7 mouse cellular contexts compared by ENCODE assay signal in genomic region chr10:80843931-80844547, GRCm38 (mm10). TPM values are rescaled to one million over a fixed set of nuclear protein-coding genes. Genes with fewer than 3 reads are reported as not detected.
DNase-seq lines count a peak whose midpoint lies in the region; ATAC-seq and TF ChIP-seq lines count a peak whose summit lies in the region.

Lingo3 (minus strand) TSS chr10:80844039.

- peak within 1 kb of the TSS; percentile 82 for H3K4me3 ChIP-seq in megakaryocyte, embryonic 14.5 days (replicated peaks)
- H3K4me3 ChIP-seq in heart, embryonic 14.5 days (ENCODE audit: control insufficient read depth in 1 of 2, insufficient read depth in 1 of 2, low read depth in 1 of 2, low read length in 2 of 2) = peak within 1 kb of the TSS; percentile 27 to 47
- peak within 1 kb of the TSS; percentile 49 for H3K4me3 ChIP-seq in olfactory bulb, adult 2 months (ENCODE audit: insufficient read depth, low read depth, low read length)

- no peak for ATAC-seq in megakaryocyte, adult 5-6 weeks (ENCODE audit: poor library complexity, severe bottlenecking)
- no peak for ATAC-seq in heart, embryonic 14.5 days (ENCODE audit: insufficient number of reproducible peaks, insufficient read depth, low FRiP score, low read depth)
- ATAC-seq in activated CD4-positive, CD25-positive, alpha-beta regulatory T cell, adult 4 months = no peak

- H3K4me2 ChIP-seq in heart, embryonic 14.5 days (ENCODE audit: low read length) = peak within 1 kb of the TSS; percentile 81

- no peak within 1 kb of the TSS for H3K27ac ChIP-seq in heart, embryonic 14.5 days (replicated peaks in 1 of 2; ENCODE audit: control insufficient read depth in 1 of 2, insufficient read depth in 1 of 2, low read depth in 2 of 2, low read length in 2 of 2)
- H3K27ac ChIP-seq in olfactory bulb, adult 2 months (ENCODE audit: insufficient read depth, low read depth, low read length) = no peak within 1 kb of the TSS

- H3K27me3 ChIP-seq in megakaryocyte, embryonic 14.5 days (replicated peaks) = peaks cover 78% of the 10 kb centered on the region
- peaks cover 41% of the 10 kb centered on the region for H3K27me3 ChIP-seq in heart, embryonic 14.5 days (ENCODE audit: control insufficient read depth, insufficient read depth, low read length)

- TF ChIP-seq CTCF in olfactory bulb, adult 2 months (IDR thresholded peaks at IDR 0.05; ENCODE audit: insufficient read depth, low read depth, low read length) = no peak

- no peaks in the 10 kb centered on the region for H3K9me3 ChIP-seq in megakaryocyte, embryonic 14.5 days
- H3K9me3 ChIP-seq in heart, embryonic 14.5 days (ENCODE audit: control insufficient read depth, low read length) = no peaks in the 10 kb centered on the region

- intact Hi-C loops in left cerebral cortex, postnatal 25 days (cut with DNase I) = no loop called here

- peaks cover 31% of the 10 kb centered on the region for H3K4me1 ChIP-seq in megakaryocyte, embryonic 14.5 days
- peaks cover 0 to 9% of the 10 kb centered on the region in 2 experiments; a peak in 2 of 4 replicates for H3K4me1 ChIP-seq in heart, embryonic 14.5 days (ENCODE audit: control insufficient read depth in 2 of 2, insufficient read depth in 2 of 2, low read length in 2 of 2)
- peaks cover 34% of the 10 kb centered on the region for H3K4me1 ChIP-seq in olfactory bulb, adult 2 months (ENCODE audit: control insufficient read depth, insufficient read depth, low read length)

- H3K36me3 ChIP-seq in megakaryocyte, embryonic 14.5 days (replicated peaks; ENCODE audit: low read length) = no peaks in the 10 kb centered on the region
- no peaks in the 10 kb centered on the region for H3K36me3 ChIP-seq in heart, embryonic 14.5 days (ENCODE audit: control insufficient read depth, insufficient read depth, low read length)

- peak within 1 kb of the TSS; percentile 74 for H3K9ac ChIP-seq in heart, embryonic 14.5 days (ENCODE audit: low read length)

- no peak for TF ChIP-seq POLR2A in olfactory bulb, adult 2 months (IDR thresholded peaks at IDR 0.05; ENCODE audit: insufficient read depth, low read depth, low read length)

- WGBS in heart, embryonic 14.5 days = 6% methylated on average over 37 of the region's 51 CpGs
- WGBS in olfactory bulb, adult 2 months = 4% methylated on average over 51 of the region's 51 CpGs

- peak; percentile 84 to 85 for DNase-seq in cerebellum, postnatal 14 days
- DNase-seq in left cerebral cortex, postnatal 25 days (ENCODE audit: low spot score in 2 of 2) = peak; percentile 60 to 65

RNA-seq across cellular contexts. Expression of gene Lingo3, which starts in this region (rescaled TPM):
- polyA plus RNA-seq in megakaryocyte, embryonic 14.5 days (2012; ENCODE audit: insufficient read depth, low replicate concordance) = 0.04 TPM in 1 of 2 replicates, not detected in the other
- not detected in 2 replicates for total RNA-seq in megakaryocyte, adult 5-6 weeks (2015)
- total RNA-seq in megakaryocyte, adult 5-6 weeks (2017) = not detected in 2 replicates
- 0.46 TPM in 2 replicates for polyA plus RNA-seq in heart, embryonic 14.5 days (2014; fragmentation: Nextera tagmentation; extraction: Ambion mirVana)
- 10 to 100 TPM; 35.6 to 48.0 TPM for total RNA-seq in left cerebral cortex, postnatal 25 days (2021)
- not detected in 2 replicates for polyA plus RNA-seq in olfactory bulb, adult 2 months (2012; ENCODE audit: insufficient read depth, insufficient read length, low replicate concordance, missing spikeins)
- not detected for polyA plus RNA-seq in activated CD4-positive, CD25-positive, alpha-beta regulatory T cell, adult 4 months (2017; shearing (Covaris generic))

Comparison
In these comparisons a context has a peak if more than half of its experiments do, and no peak if none do; other contexts are left out.
1. RNA of gene Lingo3 (total RNA-seq): 35.6 to 48.0 TPM in left cerebral cortex, postnatal 25 days; not detected in megakaryocyte, adult 5-6 weeks; every median in the first group is over 10 times any median in the second.
2. Peak in every context shown above with its lines, with median percentiles within 50 percentile points of each other: H3K4me3 ChIP-seq.